Mouse (Mus musculus) liver, embryonic 15.5 days (tissue): ENCODE data around the gene Uba52. TPM values are rescaled to one million over a fixed set of nuclear protein-coding genes. Genes with fewer than 3 reads are reported as not detected.

Experiments
- ATAC-seq: fragments of 200-750 bp; cut with Nextera tagmentation; 2 replicates; pipeline ENCODE4 v1.8.0; 2017; ENCODE audit warnings: moderate number of reproducible peaks, mild to moderate bottlenecking, moderate library complexity; ENCODE audit not compliant: insufficient read depth
- H3K27ac ChIP-seq: fragments of 300-500 bp; sonication (generic); replicated peaks from 2 replicates; pipeline ENCODE4 v1.5.1; 2015; ENCODE audit warnings: mild to moderate bottlenecking, inconsistent platforms
- H3K27me3 ChIP-seq: fragments of 300-500 bp; sonication (generic); 2 replicates; pipeline ENCODE4 v1.6.1; 2015; ENCODE audit warnings: mild to moderate bottlenecking, inconsistent platforms
- H3K36me3 ChIP-seq: fragments of 300-500 bp; sonication (generic); replicated peaks from 2 replicates; pipeline ENCODE4 v1.6.1; 2015; ENCODE audit warnings: moderate library complexity, mild to moderate bottlenecking, inconsistent platforms
- H3K4me1 ChIP-seq: fragments of 300-500 bp; sonication (generic); replicated peaks from 2 replicates; pipeline ENCODE4 v1.6.1; 2015; ENCODE audit warnings: inconsistent platforms
- H3K4me2 ChIP-seq: fragments of 300-500 bp; sonication (generic); 2 replicates; pipeline ENCODE4 v1.6.1; 2015; ENCODE audit warnings: moderate library complexity, mild to moderate bottlenecking, inconsistent platforms
- H3K4me3 ChIP-seq: fragments of 300-500 bp; sonication (generic); replicated peaks from 2 replicates; pipeline ENCODE4 v1.5.1; 2015; ENCODE audit warnings: mild to moderate bottlenecking, inconsistent platforms
- H3K9ac ChIP-seq: fragments of 300-500 bp; sonication (generic); 2 replicates; pipeline ENCODE4 v1.6.1; 2015; ENCODE audit warnings: moderate library complexity, mild to moderate bottlenecking, inconsistent platforms
- H3K9me3 ChIP-seq: fragments of 300-500 bp; sonication (generic); replicated peaks from 2 replicates; pipeline ENCODE4 v1.6.1; 2016; ENCODE audit warnings: inconsistent platforms
- WGBS: fragments of 180-500 bp; shearing (Covaris S2); methylation state at CpG from one replicate; pipeline ENCODE4 v1.1.7; 2015; ENCODE audit warnings: mixed read lengths; ENCODE audit not compliant: insufficient replicate concordance; 5-methylcytosine and 5-hydroxymethylcytosine counted together
- polyA plus RNA-seq: library from polyadenylated mRNA; unstranded; fragments of >200 nt; fragmentation: Nextera tagmentation; extraction: Ambion mirVana; gene quantifications from 2 replicates; pipeline ENCODE4 v1.2.1, GENCODE M21; 2015

The Uba52 gene
- polyA plus RNA-seq, 1 experiment from 2014 or later = 562 TPM

- H3K27ac ChIP-seq = no peak overlapping the region; the same call in 1 of the 2 replicates
Observed at GRCm38 (mm10) chr8:70546412-70546811, 35.8 kb upstream of the Uba52 start.

DNA sequence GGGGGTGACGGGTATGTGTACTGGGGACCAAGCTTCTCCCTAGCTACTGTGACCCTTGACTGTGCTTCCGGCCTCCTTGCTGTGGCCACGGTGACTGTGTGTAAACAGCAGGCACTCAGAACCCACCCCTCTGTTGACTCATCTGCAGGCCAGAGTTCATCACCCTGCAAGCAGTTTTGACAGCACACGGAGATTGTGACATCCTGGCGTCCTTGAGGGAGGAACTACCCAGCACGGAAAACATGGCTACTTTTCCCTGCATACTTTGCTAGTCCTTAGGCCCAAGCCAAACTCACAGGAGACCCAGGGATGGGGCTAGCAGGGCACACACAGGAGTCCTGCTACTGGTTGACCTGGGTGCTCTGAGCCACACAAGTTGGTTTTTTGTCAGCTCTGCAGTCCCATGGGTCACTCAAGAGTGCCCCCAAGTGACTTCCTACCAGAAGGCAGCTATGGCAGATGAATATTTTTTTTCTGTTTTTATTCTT, 33.6 kb upstream of the Uba52 start:
- H3K4me3 ChIP-seq = no peak overlapping the region

More at GRCm38 (mm10) chr8:70546412-70546811, 35.8 kb upstream of the Uba52 start:
- peaks cover 89% of the 10 kb centered on the region for H3K4me1 ChIP-seq
- no peak overlapping the region for H3K4me2 ChIP-seq
- WGBS = 42% methylated on average over 4 of the region's 4 CpGs
- no peak for ATAC-seq
- no peak overlapping the region for H3K4me3 ChIP-seq
- peaks cover 3% of the 10 kb centered on the region; the same call in 1 of the 2 replicates for H3K36me3 ChIP-seq
- no peak overlapping the region for H3K9ac ChIP-seq
- H3K9me3 ChIP-seq = no peaks in the 10 kb centered on the region
- no peaks in the 10 kb centered on the region for H3K27me3 ChIP-seq

DNA sequence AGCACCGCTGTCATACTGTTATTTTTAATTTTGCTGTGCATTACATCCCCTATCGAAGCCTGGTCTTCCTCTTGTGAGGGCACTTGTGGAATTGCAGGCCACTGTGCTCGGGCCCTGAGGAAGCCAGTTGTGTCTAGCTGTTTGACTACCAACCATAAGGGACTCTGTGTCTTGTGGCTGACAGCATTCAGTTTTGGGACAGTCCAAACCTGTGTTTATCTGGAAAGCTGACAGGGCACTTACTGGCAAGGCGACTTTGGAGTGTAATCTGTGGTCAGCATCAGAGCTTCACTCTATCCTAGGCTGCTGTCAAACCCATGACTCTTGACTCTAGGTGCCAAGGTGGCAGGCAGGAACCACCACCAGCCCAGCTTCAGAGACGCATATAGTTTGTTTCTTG, 30.5 kb upstream of the Uba52 start:
- peaks cover 17% of the 10 kb centered on the region for H3K36me3 ChIP-seq
- peaks cover 79% of the 10 kb centered on the region for H3K4me1 ChIP-seq
- peak overlapping the region; percentile 94 for H3K4me3 ChIP-seq
- H3K27ac ChIP-seq = peak overlapping the region; percentile 100
- ATAC-seq = no peak
- no peaks in the 10 kb centered on the region for H3K27me3 ChIP-seq
- no peaks in the 10 kb centered on the region for H3K9me3 ChIP-seq
- WGBS = 59% methylated on average over 5 of the region's 5 CpGs
- peak overlapping the region; percentile 94 for H3K9ac ChIP-seq
- peak overlapping the region; percentile 99 for H3K4me2 ChIP-seq

More for the DNA sequence above, 33.6 kb upstream of the Uba52 start:
- Histone ChIP-seq H3K9ac (0 out of 2 replicates have a peak overlapping the region, but pooled peaks have one; percentile 5), H3K27me3 (no peaks in the 10 kb centered on the region), H3K36me3 (peaks cover 3% of the 10 kb centered on the region; the same call in 1 of the 2 replicates), H3K4me2 (peak overlapping the region; percentile 33), H3K4me1 (peaks cover 91% of the 10 kb centered on the region), H3K27ac (peak overlapping the region; percentile 83), H3K9me3 (no peaks in the 10 kb centered on the region)
- peak; percentile 11; the same call in 1 of the 2 replicates for ATAC-seq
- WGBS = 42% methylated on average over 6 of the region's 6 CpGs

GRCm38 (mm10) chr8:70540507-70541071, 30.0 kb upstream of the Uba52 start:
- no peaks in the 10 kb centered on the region for H3K27me3 ChIP-seq
- WGBS = 25% methylated on average over 7 of the region's 7 CpGs
- peaks cover 22% of the 10 kb centered on the region for H3K36me3 ChIP-seq
- peaks cover 74% of the 10 kb centered on the region for H3K4me1 ChIP-seq
- peak overlapping the region; percentile 94 for H3K4me3 ChIP-seq
- no peak for ATAC-seq
- peak overlapping the region; percentile 99 for H3K4me2 ChIP-seq
- no peaks in the 10 kb centered on the region for H3K9me3 ChIP-seq
- H3K9ac ChIP-seq = peak overlapping the region; percentile 94
- H3K27ac ChIP-seq = peak overlapping the region; percentile 100

DNA sequence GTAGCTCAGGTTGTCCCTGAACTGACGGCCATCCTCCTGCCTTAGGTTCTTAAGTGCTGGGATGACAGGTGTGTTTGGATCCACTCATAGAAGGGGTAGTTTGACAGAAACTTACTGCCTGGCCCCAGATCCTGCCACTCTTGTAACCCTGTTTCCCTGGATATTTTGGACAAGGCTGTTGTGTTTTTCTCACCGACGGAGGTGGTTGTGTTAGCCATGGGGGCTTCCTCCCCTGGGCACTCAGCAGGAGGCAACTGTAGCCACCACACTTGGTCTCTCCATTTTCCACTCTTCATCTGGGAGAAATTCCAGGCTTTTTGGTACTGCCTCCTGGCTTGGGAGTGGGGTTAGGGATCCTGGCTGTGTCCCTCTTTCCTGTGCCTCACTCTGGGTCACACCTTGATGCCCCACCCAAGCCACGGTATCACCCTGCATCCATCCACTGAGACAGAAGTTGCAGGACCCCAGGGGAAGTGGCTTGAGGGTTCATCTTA, 29.5 kb upstream of the Uba52 start:
- H3K4me1 ChIP-seq = peaks cover 68% of the 10 kb centered on the region
- H3K27ac ChIP-seq = peak overlapping the region; percentile 100
- H3K9ac ChIP-seq = peak overlapping the region; percentile 94
- H3K4me2 ChIP-seq = peak overlapping the region; percentile 99
- peak overlapping the region; percentile 94 for H3K4me3 ChIP-seq
- WGBS = 0% methylated on average over 4 of the region's 4 CpGs
- peaks cover 27% of the 10 kb centered on the region for H3K36me3 ChIP-seq
- H3K27me3 ChIP-seq = no peaks in the 10 kb centered on the region
- no peaks in the 10 kb centered on the region for H3K9me3 ChIP-seq
- no peak for ATAC-seq

- under 1% methylated on average over 58 of the region's 58 CpGs for WGBS
- H3K4me2 ChIP-seq = peak within 1 kb of the TSS; percentile 99
- H3K36me3 ChIP-seq = peaks cover 35% of the 10 kb centered on the region
- peak within 1 kb of the TSS; percentile 100 for H3K27ac ChIP-seq
- H3K4me3 ChIP-seq = peak within 1 kb of the TSS; percentile 94
- H3K9me3 ChIP-seq = no peaks in the 10 kb centered on the region
- ATAC-seq = peak; percentile 79
- H3K27me3 ChIP-seq = no peaks in the 10 kb centered on the region
- peak within 1 kb of the TSS; percentile 94 for H3K9ac ChIP-seq
- H3K4me1 ChIP-seq = peaks cover 61% of the 10 kb centered on the region
Observed at GRCm38 (mm10) chr8:70539077-70539813, 28.6 kb upstream of the Uba52 start, which contains the start of gene Ell. Gene Ell (plus strand): TSS chr8:70539457.

DNA sequence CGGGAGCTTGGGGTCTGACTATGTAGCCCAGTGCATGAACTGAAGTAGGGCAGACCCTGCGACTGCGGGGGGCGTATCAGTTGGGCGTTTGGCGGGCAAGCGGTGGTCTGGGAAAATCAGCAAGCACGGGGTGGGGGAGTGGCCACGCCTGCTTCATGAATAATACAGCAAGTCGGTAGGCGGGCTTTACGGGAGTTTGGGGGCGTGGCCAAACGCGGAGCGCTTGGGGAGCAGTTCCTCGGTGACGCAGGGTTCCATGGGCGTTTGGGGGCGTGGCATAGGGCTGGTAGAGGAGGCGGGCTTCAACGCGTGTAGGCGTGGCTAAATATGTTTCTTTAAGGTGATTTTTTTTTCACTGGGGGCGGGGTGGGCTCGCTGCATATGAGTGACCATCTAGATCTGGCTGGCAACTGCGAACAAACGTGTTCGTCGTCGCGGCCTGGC, 28.1 kb upstream of the Uba52 start:
- Histone ChIP-seq H3K4me3 (peak overlapping the region; percentile 94), H3K9me3 (no peaks in the 10 kb centered on the region), H3K4me2 (peak overlapping the region; percentile 99), H3K9ac (peak overlapping the region; percentile 94), H3K4me1 (peaks cover 55% of the 10 kb centered on the region), H3K27ac (peak overlapping the region; percentile 100), H3K36me3 (peaks cover 41% of the 10 kb centered on the region), H3K27me3 (no peaks in the 10 kb centered on the region)
- under 1% methylated on average over 32 of the region's 32 CpGs for WGBS
- peak; percentile 56 for ATAC-seq

DNA sequence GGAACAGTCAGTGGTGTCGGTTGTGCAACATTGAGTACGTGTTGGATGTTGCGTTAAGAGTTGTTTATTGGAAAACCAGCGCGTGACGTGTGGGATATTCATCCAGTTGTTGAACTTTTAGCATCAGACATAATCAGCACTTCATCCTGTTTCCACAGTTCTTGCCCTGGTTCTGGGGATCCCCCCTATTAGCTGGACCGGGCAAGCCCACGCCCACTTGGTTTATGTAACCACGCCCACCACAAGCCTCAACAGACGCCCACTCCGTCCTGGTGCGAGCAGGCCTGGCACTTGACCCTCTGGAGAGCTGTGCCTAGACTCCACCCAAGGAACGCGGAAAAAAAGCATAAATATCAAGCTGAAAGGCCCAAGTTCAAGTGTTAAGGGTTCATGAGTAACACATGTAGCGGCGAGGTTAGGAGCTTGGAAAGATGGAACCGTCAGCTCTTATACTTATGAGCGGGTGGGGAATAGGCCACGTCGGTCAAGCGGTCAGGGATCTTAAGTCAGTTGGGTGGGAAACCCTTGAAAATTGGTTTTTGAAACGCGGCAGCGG, 27.5 kb upstream of the Uba52 start:
- Histone ChIP-seq H3K9ac (peak overlapping the region; percentile 75), H3K4me3 (peak overlapping the region; percentile 94), H3K36me3 (peaks cover 47% of the 10 kb centered on the region), H3K4me2 (peak overlapping the region; percentile 99), H3K9me3 (no peaks in the 10 kb centered on the region), H3K27me3 (no peaks in the 10 kb centered on the region), H3K27ac (peak overlapping the region; percentile 100), H3K4me1 (peaks cover 50% of the 10 kb centered on the region)
- peak; percentile 14; the same call in 1 of the 2 replicates for ATAC-seq
- 17% methylated on average over 24 of the region's 24 CpGs for WGBS

- H3K27me3 ChIP-seq = no peaks in the 10 kb centered on the region
- H3K4me2 ChIP-seq = no peak overlapping the region
- H3K4me1 ChIP-seq = peaks cover 31% of the 10 kb centered on the region
- 81% methylated on average over 2 of the region's 2 CpGs for WGBS
- H3K4me3 ChIP-seq = no peak overlapping the region
- no peak overlapping the region for H3K9ac ChIP-seq
- ATAC-seq = no peak
- H3K36me3 ChIP-seq = peaks cover 71% of the 10 kb centered on the region
- no peak overlapping the region for H3K27ac ChIP-seq
- H3K9me3 ChIP-seq = no peaks in the 10 kb centered on the region
Observed at GRCm38 (mm10) chr8:70535701-70536100, 25.1 kb upstream of the Uba52 start.

GRCm38 (mm10) chr8:70535221-70535620, 24.6 kb upstream of the Uba52 start:
- Histone ChIP-seq H3K4me3 (no peak overlapping the region), H3K27ac (no peak overlapping the region), H3K36me3 (peaks cover 76% of the 10 kb centered on the region), H3K27me3 (no peaks in the 10 kb centered on the region), H3K4me2 (no peak overlapping the region), H3K9me3 (no peaks in the 10 kb centered on the region), H3K4me1 (peaks cover 31% of the 10 kb centered on the region), H3K9ac (no peak overlapping the region)
- no peak for ATAC-seq
- 80% methylated on average over 3 of the region's 3 CpGs for WGBS

DNA sequence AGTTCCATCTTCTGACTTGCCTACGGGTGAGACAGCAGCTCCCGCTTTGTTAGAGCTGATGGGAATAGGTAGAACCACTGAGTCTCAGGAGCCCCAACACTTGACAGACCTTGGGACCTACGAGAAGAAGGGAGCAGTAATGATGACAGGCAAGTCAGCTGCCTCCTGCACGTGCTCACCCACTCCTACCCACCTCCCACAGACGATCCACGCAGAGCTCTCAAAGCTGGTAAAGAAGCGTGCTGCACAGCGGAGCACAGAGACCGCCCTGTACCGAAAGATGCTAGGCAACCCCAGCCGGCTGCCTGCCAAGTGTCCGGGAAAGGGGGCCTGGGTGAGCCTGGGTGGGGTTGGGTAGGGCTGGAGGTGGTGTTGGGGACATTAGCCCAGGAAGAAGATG, 23.7 kb upstream of the Uba52 start:
- Histone ChIP-seq H3K9ac (no peak overlapping the region), H3K36me3 (peaks cover 82% of the 10 kb centered on the region)
- 86% methylated on average over 12 of the region's 12 CpGs for WGBS

More for the DNA sequence above, 23.7 kb upstream of the Uba52 start:
- no peak for ATAC-seq
- H3K9me3 ChIP-seq = no peaks in the 10 kb centered on the region
- peaks cover 33% of the 10 kb centered on the region for H3K4me1 ChIP-seq
- no peak overlapping the region for H3K27ac ChIP-seq
- no peak overlapping the region for H3K4me2 ChIP-seq
- no peaks in the 10 kb centered on the region for H3K27me3 ChIP-seq
- no peak overlapping the region for H3K4me3 ChIP-seq
